Mouse (Mus musculus) midbrain, embryonic 16.5 days (tissue): ENCODE results near the gene Spire2. TPM values are rescaled to one million over a fixed set of nuclear protein-coding genes. Genes with fewer than 3 reads are reported as not detected.
A peak's percentile ranks its signal among the peaks of the same experiment; 100 is the strongest.
"Not testable (repeated sequence)": the region's sequence is repeated elsewhere in the genome, so short reads cannot be mapped to it uniquely, and the experiment has no call there.

ENCODE experiments used
- ATAC-seq: fragments of 200-750 bp; cut with Nextera tagmentation; 2 replicates; pipeline ENCODE4 v1.8.0; 2017; ENCODE audit warnings: moderate TSS enrichment
- H3K27ac ChIP-seq: fragments of 300-500 bp; sonication (generic); 2 replicates; pipeline ENCODE4 v1.5.1; 2014; ENCODE audit warnings: mild to moderate bottlenecking, low read length, mixed read lengths
- H3K27me3 ChIP-seq: fragments of 300-500 bp; sonication (generic); 2 replicates; pipeline ENCODE4 v1.6.1; 2014; ENCODE audit warnings: low read depth, low read length, mixed read lengths; ENCODE audit not compliant: control insufficient read depth, insufficient read depth
- H3K36me3 ChIP-seq: fragments of 300-500 bp; sonication (generic); 2 replicates; pipeline ENCODE4 v1.6.1; 2014; ENCODE audit warnings: mild to moderate bottlenecking, low read length, moderate library complexity, mixed read lengths; ENCODE audit not compliant: control insufficient read depth, insufficient read depth
- H3K4me1 ChIP-seq: fragments of 300-500 bp; sonication (generic); 2 replicates; pipeline ENCODE4 v1.6.1; 2014; ENCODE audit warnings: mild to moderate bottlenecking, low read length, mixed read lengths; ENCODE audit not compliant: control insufficient read depth, insufficient read depth
- H3K4me2 ChIP-seq: fragments of 300-500 bp; sonication (generic); 2 replicates; pipeline ENCODE4 v1.6.1; 2014; ENCODE audit warnings: mild to moderate bottlenecking, low read length, mixed read lengths
- H3K4me3 ChIP-seq: fragments of 300-500 bp; sonication (generic); 2 replicates; pipeline ENCODE4 v1.5.1; 2014; ENCODE audit warnings: low read depth, mild to moderate bottlenecking, low read length, moderate library complexity, mixed read lengths
- H3K9ac ChIP-seq: fragments of 300-500 bp; sonication (generic); 2 replicates; pipeline ENCODE4 v1.6.1; 2014; ENCODE audit warnings: low read depth, low read length, mixed read lengths
- H3K9me3 ChIP-seq: fragments of 300-500 bp; sonication (generic); replicated peaks from 2 replicates; pipeline ENCODE4 v1.6.1; 2014; ENCODE audit warnings: mild to moderate bottlenecking, low read length, mixed read lengths; ENCODE audit not compliant: control insufficient read depth, poor library complexity, severe bottlenecking
- WGBS: fragments of 180-500 bp; shearing (Covaris S2); extraction: QIAGEN DNeasy Blood & Tissue Kit; methylation state at CpG from one replicate; pipeline ENCODE4 v1.1.7; 2014; 5-methylcytosine and 5-hydroxymethylcytosine counted together
- polyA plus RNA-seq: library from polyadenylated mRNA; unstranded; fragments of >200 nt; fragmentation: Nextera tagmentation; extraction: Ambion mirVana; gene quantifications from 2 replicates; pipeline ENCODE4 v1.2.1, GENCODE M21; 2015

Spire2 gene
- polyA plus RNA-seq = 39.1 and 42.3 TPM in 2 replicates

GRCm38 (mm10) chr8:123332262-123333090, at the start of gene Spire2:
Gene Spire2, plus strand, starts transcription at chr8:123332713.
- ATAC-seq = peak; percentile 90
- H3K27ac ChIP-seq = peak within 1 kb of the TSS; percentile 95
- under 1% methylated on average over 65 of the region's 85 CpGs for WGBS
- no peaks in the 10 kb centered on the region for H3K27me3 ChIP-seq
- H3K4me1 ChIP-seq = peaks cover 24% of the 10 kb centered on the region
- H3K4me2 ChIP-seq = peak within 1 kb of the TSS; percentile 83
- peak within 1 kb of the TSS; percentile 88 for H3K4me3 ChIP-seq
- no peaks in the 10 kb centered on the region for H3K36me3 ChIP-seq
- no peaks in the 10 kb centered on the region for H3K9me3 ChIP-seq
- peak within 1 kb of the TSS; percentile 94 for H3K9ac ChIP-seq

GRCm38 (mm10) chr8:123282994-123283393, 49.5 kb upstream of the Spire2 start:
- H3K27ac ChIP-seq = not testable (repeated sequence)
- WGBS = 91% methylated on average over 5 of the region's 6 CpGs

GRCm38 (mm10) chr8:123283991-123284390, 48.5 kb upstream of the Spire2 start:
- Histone ChIP-seq H3K9me3 (no peaks in the 10 kb centered on the region), H3K36me3 (no peaks in the 10 kb centered on the region), H3K4me1 (no peaks in the 10 kb centered on the region), H3K27ac (no peak overlapping the region), H3K4me3 (no peak overlapping the region), H3K9ac (no peak overlapping the region), H3K4me2 (no peak overlapping the region), H3K27me3 (no peaks in the 10 kb centered on the region)
- WGBS = 94% methylated on average over 7 of the region's 7 CpGs
- ATAC-seq = no peak

More at GRCm38 (mm10) chr8:123282994-123283393, 49.5 kb upstream of the Spire2 start:
- H3K36me3 ChIP-seq, H3K4me1 ChIP-seq, ATAC-seq, H3K27me3 ChIP-seq, H3K9me3 ChIP-seq, H3K9ac ChIP-seq, H3K4me2 ChIP-seq, H3K4me3 ChIP-seq: not testable (repeated sequence)

- Histone ChIP-seq H3K9me3 (no peaks in the 10 kb centered on the region), H3K4me3 (no peak overlapping the region), H3K9ac (no peak overlapping the region), H3K4me2 (no peak overlapping the region), H3K4me1 (no peaks in the 10 kb centered on the region), H3K27ac (no peak overlapping the region), H3K27me3 (no peaks in the 10 kb centered on the region), H3K36me3 (no peaks in the 10 kb centered on the region)
- WGBS = 96% methylated on average over 5 of the region's 5 CpGs
- no peak for ATAC-seq
Observed at GRCm38 (mm10) chr8:123284493-123284892, 48.0 kb upstream of the Spire2 start.

GRCm38 (mm10) chr8:123287362-123287761, 45.2 kb upstream of the Spire2 start:
- no peaks in the 10 kb centered on the region for H3K4me1 ChIP-seq
- 96% methylated on average over 17 of the region's 17 CpGs for WGBS
- H3K27me3 ChIP-seq = no peaks in the 10 kb centered on the region
- ATAC-seq = no peak
- no peaks in the 10 kb centered on the region for H3K9me3 ChIP-seq
- no peaks in the 10 kb centered on the region for H3K36me3 ChIP-seq
- no peak overlapping the region for H3K27ac ChIP-seq
- H3K4me2 ChIP-seq = no peak overlapping the region
- no peak overlapping the region for H3K4me3 ChIP-seq
- H3K9ac ChIP-seq = no peak overlapping the region

GRCm38 (mm10) chr8:123290166-123290565, 42.3 kb upstream of the Spire2 start:
- Histone ChIP-seq H3K9me3 (no peaks in the 10 kb centered on the region), H3K36me3 (no peaks in the 10 kb centered on the region), H3K4me3 (no peak overlapping the region), H3K4me1 (no peaks in the 10 kb centered on the region), H3K4me2 (no peak overlapping the region), H3K27ac (no peak overlapping the region), H3K27me3 (no peaks in the 10 kb centered on the region), H3K9ac (no peak overlapping the region)
- no peak for ATAC-seq
- WGBS = 68% methylated on average over 4 of the region's 4 CpGs

GRCm38 (mm10) chr8:123290679-123291078, 41.8 kb upstream of the Spire2 start:
- no peak for ATAC-seq
- H3K9ac ChIP-seq = no peak overlapping the region
- 95% methylated on average over 8 of the region's 8 CpGs for WGBS

GRCm38 (mm10) chr8:123291716-123292115, 40.8 kb upstream of the Spire2 start:
- 92% methylated on average over 8 of the region's 8 CpGs for WGBS
- H3K36me3 ChIP-seq = no peaks in the 10 kb centered on the region
- H3K27ac ChIP-seq = no peak overlapping the region
- no peak overlapping the region for H3K4me2 ChIP-seq
- no peak overlapping the region for H3K9ac ChIP-seq
- H3K4me3 ChIP-seq = no peak overlapping the region
- H3K9me3 ChIP-seq = no peaks in the 10 kb centered on the region
- no peaks in the 10 kb centered on the region for H3K4me1 ChIP-seq
- ATAC-seq = no peak
- H3K27me3 ChIP-seq = no peaks in the 10 kb centered on the region

More at GRCm38 (mm10) chr8:123290679-123291078, 41.8 kb upstream of the Spire2 start:
- H3K27me3 ChIP-seq = no peaks in the 10 kb centered on the region
- H3K4me3 ChIP-seq = no peak overlapping the region
- H3K9me3 ChIP-seq = no peaks in the 10 kb centered on the region
- no peaks in the 10 kb centered on the region for H3K4me1 ChIP-seq
- H3K36me3 ChIP-seq = no peaks in the 10 kb centered on the region
- H3K4me2 ChIP-seq = no peak overlapping the region
- no peak overlapping the region for H3K27ac ChIP-seq

- no peaks in the 10 kb centered on the region for H3K4me1 ChIP-seq
- H3K4me3 ChIP-seq = no peak overlapping the region
- H3K27me3 ChIP-seq = no peaks in the 10 kb centered on the region
- H3K4me2 ChIP-seq = no peak overlapping the region
- H3K9me3 ChIP-seq = no peaks in the 10 kb centered on the region
- no peak overlapping the region for H3K9ac ChIP-seq
- 95% methylated on average over 3 of the region's 3 CpGs for WGBS
- H3K36me3 ChIP-seq = no peaks in the 10 kb centered on the region
- no peak overlapping the region for H3K27ac ChIP-seq
- ATAC-seq = no peak
Observed at GRCm38 (mm10) chr8:123292281-123292680, 40.2 kb upstream of the Spire2 start.
